Comparison of ENCODE assay signal across 8 mouse cellular contexts in genomic region chr17:36205862-36206261, GRCm38 (mm10). TPM values are rescaled to one million over a fixed set of nuclear protein-coding genes. Genes with fewer than 3 reads are reported as not detected.
DNase-seq lines count a peak whose midpoint lies in the region; ATAC-seq lines count a peak whose summit lies in the region.

No protein-coding gene starts in this region.

- no peak overlapping the region for H3K27ac ChIP-seq in forebrain, embryonic 15.5 days (replicated peaks)
- no peak overlapping the region for H3K27ac ChIP-seq in liver, embryonic 15.5 days (replicated peaks)
- H3K27ac ChIP-seq in stomach, embryonic 15.5 days, result no peak overlapping the region

- H3K9ac ChIP-seq in forebrain, embryonic 15.5 days (replicated peaks), result no peak overlapping the region
- no peak overlapping the region for H3K9ac ChIP-seq in liver, embryonic 15.5 days
- no peak overlapping the region for H3K9ac ChIP-seq in stomach, embryonic 15.5 days

- WGBS in forebrain, embryonic 15.5 days, result under 1% methylated on average over 38 of the region's 41 CpGs
- WGBS in liver, embryonic 15.5 days (ENCODE audit: insufficient replicate concordance), result under 1% methylated on average over 38 of the region's 41 CpGs
- 1% methylated on average over 39 of the region's 41 CpGs for WGBS in stomach, embryonic 15.5 days

- peaks cover 6% of the 10 kb centered on the region for H3K4me1 ChIP-seq in forebrain, embryonic 15.5 days
- no peaks in the 10 kb centered on the region for H3K4me1 ChIP-seq in liver, embryonic 15.5 days (replicated peaks)
- H3K4me1 ChIP-seq in stomach, embryonic 15.5 days, result peaks cover 5% of the 10 kb centered on the region

- peak; percentile 8 to 16 for DNase-seq in cerebellum, postnatal 10 days
- no peak for DNase-seq in cerebellum, adult 18-20 months
- peak; percentile 49 for DNase-seq in CD4-positive, CD25-positive, alpha-beta regulatory T cell, adult 2 months (ENCODE audit: low read depth, low spot score)
- no peak for DNase-seq in ovary, postnatal 36 days (ENCODE audit: low spot score)
- DNase-seq in spleen, postnatal 14 days (ENCODE audit: low spot score in 2 of 2), result no peak

- ATAC-seq in forebrain, embryonic 15.5 days (replicated peaks), result no peak
- no peak for ATAC-seq in liver, embryonic 15.5 days (ENCODE audit: insufficient read depth)
- no peak for ATAC-seq in stomach, embryonic 15.5 days (ENCODE audit: insufficient read depth, low FRiP score, low read depth)

- H3K4me3 ChIP-seq in forebrain, embryonic 15.5 days, result peak overlapping the region; percentile 26
- H3K4me3 ChIP-seq in liver, embryonic 15.5 days (replicated peaks), result peak overlapping the region; percentile 42
- peak overlapping the region; percentile 41 for H3K4me3 ChIP-seq in stomach, embryonic 15.5 days (replicated peaks)

- no peaks in the 10 kb centered on the region for H3K36me3 ChIP-seq in forebrain, embryonic 15.5 days
- H3K36me3 ChIP-seq in liver, embryonic 15.5 days (replicated peaks), result no peaks in the 10 kb centered on the region
- no peaks in the 10 kb centered on the region for H3K36me3 ChIP-seq in stomach, embryonic 15.5 days

- no peaks in the 10 kb centered on the region for H3K9me3 ChIP-seq in forebrain, embryonic 15.5 days
- no peaks in the 10 kb centered on the region for H3K9me3 ChIP-seq in liver, embryonic 15.5 days (replicated peaks)
- no peaks in the 10 kb centered on the region for H3K9me3 ChIP-seq in stomach, embryonic 15.5 days

- peaks cover 39% of the 10 kb centered on the region for H3K27me3 ChIP-seq in forebrain, embryonic 15.5 days
- peaks cover 71% of the 10 kb centered on the region for H3K27me3 ChIP-seq in liver, embryonic 15.5 days
- peaks cover 25% of the 10 kb centered on the region for H3K27me3 ChIP-seq in stomach, embryonic 15.5 days (replicated peaks)

- peak overlapping the region; percentile 40 for H3K4me2 ChIP-seq in forebrain, embryonic 15.5 days (replicated peaks)
- H3K4me2 ChIP-seq in liver, embryonic 15.5 days, result peak overlapping the region; percentile 66
- peak overlapping the region; percentile 75 for H3K4me2 ChIP-seq in stomach, embryonic 15.5 days

RNA-seq across cellular contexts. Expression of gene H2-T3, which starts 15.8 kb away (rescaled TPM):
- polyA plus RNA-seq in forebrain, embryonic 15.5 days (2015; fragmentation: Nextera tagmentation; extraction: Ambion mirVana), result not detected in 2 replicates
- polyA plus RNA-seq in liver, embryonic 15.5 days (2015; fragmentation: Nextera tagmentation; extraction: Ambion mirVana), result not detected in 2 replicates
- polyA plus RNA-seq in stomach, embryonic 15.5 days (2015; fragmentation: Nextera tagmentation; extraction: Ambion mirVana), result 4.5 and 5.6 TPM in 2 replicates

RNA-seq across cellular contexts. Expression of gene Gm8909, which starts 37.5 kb away (rescaled TPM):
- not detected in 2 replicates for polyA plus RNA-seq in forebrain, embryonic 15.5 days (2015; fragmentation: Nextera tagmentation; extraction: Ambion mirVana)
- not detected in 2 replicates for polyA plus RNA-seq in liver, embryonic 15.5 days (2015; fragmentation: Nextera tagmentation; extraction: Ambion mirVana)
- polyA plus RNA-seq in stomach, embryonic 15.5 days (2015; fragmentation: Nextera tagmentation; extraction: Ambion mirVana), result 0.79 and 0.94 TPM in 2 replicates

RNA-seq across cellular contexts. Expression of gene Rpp21, which starts 52.0 kb away (rescaled TPM):
- polyA plus RNA-seq in forebrain, embryonic 15.5 days (2015; fragmentation: Nextera tagmentation; extraction: Ambion mirVana), result 101 and 105 TPM in 2 replicates
- polyA plus RNA-seq in liver, embryonic 15.5 days (2015; fragmentation: Nextera tagmentation; extraction: Ambion mirVana), result 58.7 and 64.0 TPM in 2 replicates
- polyA plus RNA-seq in stomach, embryonic 15.5 days (2015; fragmentation: Nextera tagmentation; extraction: Ambion mirVana), result 116 and 124 TPM in 2 replicates

Comparison
In these comparisons a context has a peak if more than half of its experiments do, and no peak if none do; other contexts are left out.
1. DNase-seq: peak in cerebellum, postnatal 10 days (2 of 2) and CD4-positive, CD25-positive, alpha-beta regulatory T cell, adult 2 months (single experiment); none in cerebellum, adult 18-20 months (0 of 2), ovary, postnatal 36 days (single experiment) and spleen, postnatal 14 days (0 of 2).
2. Peak in every context shown above with its lines, with median percentiles within 50 percentile points of each other: H3K4me2 ChIP-seq and H3K4me3 ChIP-seq.